Mouse (Mus musculus) kidney, postnatal 25 days (tissue): ENCODE data around the gene Mau2.

Experiments
- DNase-seq, 2 experiments: peaks; one replicate each; pipeline ENCODE4 v3.0.0; 2021; ENCODE audit warnings: mixed read lengths in 2 of 2

Gene Mau2

GRCm38 (mm10) chr8:69973442-69974161, 68.9 kb downstream of the Mau2 start:
- DNase-seq, result peak; percentile 51 to 74

GRCm38 (mm10) chr8:69973063-69973441, 69.5 kb downstream of the Mau2 start:
- no peak for DNase-seq

GRCm38 (mm10) chr8:69970880-69971279, 71.7 kb downstream of the Mau2 start:
- DNase-seq, result no peak

- no peak for DNase-seq
These were observed 75.1 kb downstream of the Mau2 start for GRCm38 (mm10) chr8:69967291-69967933.
